Mouse (Mus musculus): ENCODE data around the gene Mgst2. TPM values are rescaled to one million over a fixed set of nuclear protein-coding genes. Genes with fewer than 3 reads are reported as not detected.
A peak's percentile ranks its signal among the peaks of the same experiment; 100 is the strongest.

Mgst2 gene
- polyA plus RNA-seq, 1 experiment from 2014 or later: 16.5 TPM

- Histone ChIP-seq H3K36me3 (no peaks in the 10 kb centered on the region), H3K27me3 (no peaks in the 10 kb centered on the region), H3K27ac (no peak overlapping the region), H3K9ac (no peak overlapping the region), H3K9me3 (replicated peaks) (peaks cover 4% of the 10 kb centered on the region; the same call in 1 of the 2 replicates), H3K4me3 (replicated peaks) (peak overlapping the region; percentile 40), H3K4me1 (replicated peaks) (peaks cover 23% of the 10 kb centered on the region), H3K4me2 (peak overlapping the region; percentile 45)
- DNase-seq (no peak), ATAC-seq (ENCODE audit: low read depth) (no peak)
- 47% methylated on average over 20 of the region's 20 CpGs for WGBS (ENCODE audit: insufficient replicate concordance)
These were observed 23.5 kb upstream of the Mgst2 start for GRCm38 (mm10) chr3:51636700-51637099.

GRCm38 (mm10) chr3:51637326-51637725 is 22.8 kb upstream of the Mgst2 start:
- peaks cover 4% of the 10 kb centered on the region; the same call in 1 of the 2 replicates for H3K9me3 ChIP-seq (replicated peaks)
- DNase-seq: no peak
- H3K27ac ChIP-seq: no peak overlapping the region
- H3K4me2 ChIP-seq: peak overlapping the region; percentile 45; the same call in 1 of the 2 replicates
- H3K9ac ChIP-seq: no peak overlapping the region
- no peaks in the 10 kb centered on the region for H3K27me3 ChIP-seq
- H3K36me3 ChIP-seq: no peaks in the 10 kb centered on the region
- ATAC-seq (ENCODE audit: low read depth): no peak
- H3K4me1 ChIP-seq (replicated peaks): peaks cover 23% of the 10 kb centered on the region
- WGBS (ENCODE audit: insufficient replicate concordance): 84% methylated on average over 6 of the region's 6 CpGs
- no peak overlapping the region for H3K4me3 ChIP-seq (replicated peaks)

GRCm38 (mm10) chr3:51638260-51638659 is 21.9 kb upstream of the Mgst2 start:
- Histone ChIP-seq H3K27ac (no peak overlapping the region), H3K9ac (no peak overlapping the region), H3K9me3 (replicated peaks) (peaks cover 4% of the 10 kb centered on the region; the same call in 1 of the 2 replicates), H3K4me2 (no peak overlapping the region), H3K4me3 (replicated peaks) (no peak overlapping the region), H3K27me3 (no peaks in the 10 kb centered on the region), H3K4me1 (replicated peaks) (peaks cover 23% of the 10 kb centered on the region), H3K36me3 (no peaks in the 10 kb centered on the region)
- 52% methylated on average over 6 of the region's 6 CpGs for WGBS (ENCODE audit: insufficient replicate concordance)
- ATAC-seq (ENCODE audit: low read depth) (peak; percentile 63), DNase-seq (no peak)

- no peak for DNase-seq
- ATAC-seq (ENCODE audit: low read depth): no peak
- H3K4me1 ChIP-seq (replicated peaks): peaks cover 12% of the 10 kb centered on the region
These were observed 14.7 kb upstream of the Mgst2 start for GRCm38 (mm10) chr3:51645484-51645883.

GRCm38 (mm10) chr3:51646301-51646700 is 13.9 kb upstream of the Mgst2 start:
- no peak for ATAC-seq (ENCODE audit: low read depth)
- Histone ChIP-seq H3K4me2 (no peak overlapping the region), H3K27ac (no peak overlapping the region), H3K9ac (no peak overlapping the region), H3K9me3 (replicated peaks) (no peaks in the 10 kb centered on the region), H3K4me3 (replicated peaks) (no peak overlapping the region), H3K27me3 (peaks cover 3% of the 10 kb centered on the region; the same call in 1 of the 2 replicates), H3K36me3 (no peaks in the 10 kb centered on the region), H3K4me1 (replicated peaks) (peaks cover 12% of the 10 kb centered on the region)
- WGBS (ENCODE audit: insufficient replicate concordance): 39% methylated on average over 10 of the region's 10 CpGs
- DNase-seq: no peak

More at GRCm38 (mm10) chr3:51645484-51645883, 14.7 kb upstream of the Mgst2 start:
- WGBS (ENCODE audit: insufficient replicate concordance): 65% methylated on average over 6 of the region's 6 CpGs
- no peak overlapping the region for H3K9ac ChIP-seq
- no peak overlapping the region for H3K4me3 ChIP-seq (replicated peaks)
- no peak overlapping the region for H3K4me2 ChIP-seq
- H3K36me3 ChIP-seq: no peaks in the 10 kb centered on the region
- H3K9me3 ChIP-seq (replicated peaks): no peaks in the 10 kb centered on the region
- no peak overlapping the region for H3K27ac ChIP-seq
- H3K27me3 ChIP-seq: peaks cover 3% of the 10 kb centered on the region; the same call in 1 of the 2 replicates

DNA sequence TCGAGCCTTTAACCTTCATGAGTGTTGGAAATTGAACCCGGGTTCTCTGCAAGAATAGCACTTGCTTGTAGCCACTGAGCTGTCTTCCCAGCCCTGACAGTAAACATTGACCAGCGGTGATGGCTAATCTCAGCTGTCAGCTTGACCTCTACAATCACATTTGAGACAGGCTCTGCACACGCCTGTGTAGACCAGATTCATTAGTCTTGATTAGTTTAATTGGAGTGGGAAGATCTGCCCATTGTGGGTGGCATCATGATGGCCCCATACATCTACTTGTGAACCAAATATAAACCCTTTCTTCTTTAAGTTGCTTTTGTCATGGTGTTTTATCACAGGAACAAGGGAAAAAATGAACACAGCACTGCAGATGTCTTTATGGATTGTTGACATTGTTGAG is 12.8 kb upstream of the Mgst2 start:
- Histone ChIP-seq H3K4me2 (no peak overlapping the region), H3K27me3 (peaks cover 3% of the 10 kb centered on the region; the same call in 1 of the 2 replicates), H3K27ac (no peak overlapping the region), H3K9me3 (replicated peaks) (no peaks in the 10 kb centered on the region), H3K9ac (no peak overlapping the region), H3K36me3 (no peaks in the 10 kb centered on the region), H3K4me1 (replicated peaks) (peaks cover 18% of the 10 kb centered on the region), H3K4me3 (replicated peaks) (no peak overlapping the region)
- no peak for DNase-seq
- 78% methylated on average over 4 of the region's 4 CpGs for WGBS (ENCODE audit: insufficient replicate concordance)
- ATAC-seq (ENCODE audit: low read depth): no peak

DNA sequence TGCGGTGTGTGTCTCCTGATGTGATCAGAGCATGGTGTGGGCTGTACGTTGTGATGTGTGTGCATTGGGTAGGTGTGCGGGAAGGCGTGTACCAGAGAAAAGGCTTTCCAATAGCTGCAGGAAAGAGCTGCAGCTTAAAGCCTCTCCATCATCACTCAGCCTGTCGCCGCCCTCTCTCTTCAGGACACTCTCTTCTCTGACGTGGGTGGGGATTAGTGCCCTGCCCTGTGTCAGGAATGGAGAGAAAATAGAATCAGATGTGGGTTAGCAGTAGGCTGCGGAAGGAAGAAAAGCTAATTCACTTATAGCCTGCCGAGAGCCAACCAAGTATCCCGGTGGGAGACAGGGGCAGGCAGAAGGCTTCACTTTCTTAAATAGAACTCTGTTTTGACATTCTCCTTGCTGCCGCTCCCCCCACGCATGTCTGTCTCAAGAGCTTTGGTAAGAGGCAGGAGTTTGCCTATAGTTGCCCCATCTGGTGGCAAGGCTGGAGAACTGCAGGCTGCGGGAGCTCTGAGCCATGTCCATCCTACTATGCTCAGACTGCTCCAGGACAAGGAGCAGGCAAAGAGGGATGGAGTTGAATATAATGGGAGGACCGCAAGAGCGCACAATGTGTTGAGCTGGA is 12.0 kb upstream of the Mgst2 start:
- no peak for ATAC-seq (ENCODE audit: low read depth)
- DNase-seq: peak; percentile 47
- WGBS (ENCODE audit: insufficient replicate concordance): 39% methylated on average over 15 of the region's 15 CpGs
- Histone ChIP-seq H3K4me3 (replicated peaks) (no peak overlapping the region), H3K36me3 (no peaks in the 10 kb centered on the region), H3K4me1 (replicated peaks) (peaks cover 26% of the 10 kb centered on the region), H3K9me3 (replicated peaks) (no peaks in the 10 kb centered on the region), H3K27ac (no peak overlapping the region), H3K9ac (no peak overlapping the region), H3K27me3 (peaks cover 3% of the 10 kb centered on the region; the same call in 1 of the 2 replicates), H3K4me2 (no peak overlapping the region)

- no peak for DNase-seq
- no peaks in the 10 kb centered on the region for H3K9me3 ChIP-seq (replicated peaks)
- ATAC-seq (ENCODE audit: low read depth): no peak
- no peaks in the 10 kb centered on the region for H3K36me3 ChIP-seq
- no peak overlapping the region for H3K4me3 ChIP-seq (replicated peaks)
- peaks cover 3% of the 10 kb centered on the region; the same call in 1 of the 2 replicates for H3K27me3 ChIP-seq
- peaks cover 37% of the 10 kb centered on the region for H3K4me1 ChIP-seq (replicated peaks)
- 65% methylated on average over 8 of the region's 8 CpGs for WGBS (ENCODE audit: insufficient replicate concordance)
- no peak overlapping the region for H3K4me2 ChIP-seq
- H3K9ac ChIP-seq: no peak overlapping the region
- H3K27ac ChIP-seq: no peak overlapping the region
These were observed 10.7 kb upstream of the Mgst2 start for GRCm38 (mm10) chr3:51649426-51649825.

GRCm38 (mm10) chr3:51649986-51650385 is 10.2 kb upstream of the Mgst2 start:
- Histone ChIP-seq H3K27ac (no peak overlapping the region), H3K4me3 (replicated peaks) (no peak overlapping the region), H3K27me3 (peaks cover 3% of the 10 kb centered on the region; the same call in 1 of the 2 replicates), H3K4me1 (replicated peaks) (peaks cover 37% of the 10 kb centered on the region), H3K36me3 (no peaks in the 10 kb centered on the region), H3K9ac (no peak overlapping the region), H3K4me2 (no peak overlapping the region), H3K9me3 (replicated peaks) (no peaks in the 10 kb centered on the region)
- 71% methylated on average over 8 of the region's 8 CpGs for WGBS (ENCODE audit: insufficient replicate concordance)
- no peak for ATAC-seq (ENCODE audit: low read depth)
- DNase-seq: no peak

- no peaks in the 10 kb centered on the region for H3K9me3 ChIP-seq (replicated peaks)
- no peak overlapping the region for H3K4me3 ChIP-seq (replicated peaks)
- no peak overlapping the region for H3K27ac ChIP-seq
- no peak overlapping the region for H3K9ac ChIP-seq
- no peak for DNase-seq
- no peak overlapping the region for H3K4me2 ChIP-seq
- peaks cover 3% of the 10 kb centered on the region; the same call in 1 of the 2 replicates for H3K27me3 ChIP-seq
- no peaks in the 10 kb centered on the region for H3K36me3 ChIP-seq
- 65% methylated on average over 2 of the region's 2 CpGs for WGBS (ENCODE audit: insufficient replicate concordance)
- ATAC-seq (ENCODE audit: low read depth): no peak
- peaks cover 41% of the 10 kb centered on the region for H3K4me1 ChIP-seq (replicated peaks)
These were observed 9.0 kb upstream of the Mgst2 start for GRCm38 (mm10) chr3:51651149-51651548.

- under 1% methylated on average over 9 of the region's 9 CpGs for WGBS (ENCODE audit: insufficient replicate concordance)
- Histone ChIP-seq H3K4me1 (replicated peaks) (peaks cover 34% of the 10 kb centered on the region), H3K9me3 (replicated peaks) (no peaks in the 10 kb centered on the region), H3K4me3 (replicated peaks) (peak overlapping the region; percentile 49), H3K36me3 (no peaks in the 10 kb centered on the region), H3K27ac (peak overlapping the region; percentile 79), H3K4me2 (peak overlapping the region; percentile 61), H3K9ac (peak overlapping the region; percentile 59), H3K27me3 (peaks cover 3% of the 10 kb centered on the region; the same call in 1 of the 2 replicates)
- DNase-seq (peak; percentile 76), ATAC-seq (ENCODE audit: low read depth) (peak; percentile 77)
These were observed 7.9 kb upstream of the Mgst2 start for GRCm38 (mm10) chr3:51652292-51652691.

GRCm38 (mm10) chr3:51652701-51653100 is 7.5 kb upstream of the Mgst2 start:
- H3K27me3 ChIP-seq: peaks cover 3% of the 10 kb centered on the region; the same call in 1 of the 2 replicates
- H3K9ac ChIP-seq: peak overlapping the region; percentile 59
- peak; percentile 45 for DNase-seq
- ATAC-seq (ENCODE audit: low read depth): peak; percentile 76
- no peaks in the 10 kb centered on the region for H3K36me3 ChIP-seq
- H3K9me3 ChIP-seq (replicated peaks): no peaks in the 10 kb centered on the region
- 1% methylated on average over 9 of the region's 9 CpGs for WGBS (ENCODE audit: insufficient replicate concordance)
- H3K27ac ChIP-seq: peak overlapping the region; percentile 79
- H3K4me3 ChIP-seq (replicated peaks): peak overlapping the region; percentile 49
- peak overlapping the region; percentile 61 for H3K4me2 ChIP-seq
- peaks cover 34% of the 10 kb centered on the region for H3K4me1 ChIP-seq (replicated peaks)

Measured in liver, embryonic 13.5 days (tissue).